Mouse (Mus musculus) c-Kit-positive CD71-positive TER-119-negative erythroid progenitor cells, embryonic 14.5 days (primary cell): ENCODE data around the gene Usp25.
A peak's percentile ranks its signal among the peaks of the same experiment; 100 is the strongest.

ENCODE experiments used
- DNase-seq: peaks from one replicate; pipeline ENCODE4 v3.0.0-alpha.2; 2013; ENCODE audit warnings: low read depth

Gene Usp25

DNA sequence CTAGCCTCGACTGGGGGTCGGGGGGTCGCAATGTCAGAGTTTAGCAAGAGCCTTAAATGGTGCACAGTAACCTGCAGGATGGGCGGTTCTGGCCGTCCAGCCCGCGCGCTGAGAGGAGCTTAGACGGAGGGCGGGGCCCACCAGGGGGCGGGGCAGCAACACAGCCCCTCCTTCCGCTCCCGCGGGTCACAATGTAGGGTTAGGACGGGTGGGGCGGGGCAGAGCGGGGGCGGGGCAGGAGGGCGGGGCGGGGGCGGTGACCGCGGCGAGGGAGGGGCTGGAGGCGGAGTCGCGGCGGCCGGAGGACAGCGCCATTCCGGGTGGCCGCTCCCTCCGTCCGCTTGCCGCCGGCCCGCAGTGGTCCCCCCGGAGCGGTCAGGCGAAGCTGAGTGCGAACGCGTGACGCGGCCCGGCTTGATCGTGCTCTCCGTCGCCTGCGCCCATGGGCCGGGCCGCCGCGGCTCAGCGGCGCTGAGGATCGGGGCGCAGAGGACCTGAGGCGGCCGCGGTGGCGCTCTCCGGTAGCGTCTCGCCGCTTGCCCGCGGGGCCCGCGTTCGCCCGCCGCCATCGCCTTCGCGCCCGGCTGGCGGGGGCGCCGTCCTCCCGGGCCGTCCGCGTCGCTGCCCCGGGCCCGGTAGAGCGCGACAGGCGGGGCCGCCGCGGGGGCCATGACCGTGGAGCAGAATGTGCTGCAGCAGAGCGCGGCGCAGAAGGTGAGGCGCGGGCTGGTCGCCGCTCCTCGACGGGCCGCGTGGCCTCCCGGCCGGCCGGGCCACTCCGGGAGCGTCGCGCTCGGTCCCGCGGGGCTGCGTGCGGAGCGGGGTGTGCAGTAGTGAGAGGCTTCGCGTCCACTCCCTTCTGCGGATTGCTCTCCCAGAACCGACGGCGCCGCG, at the start of gene Usp25:
TSS of gene Usp25 (plus strand) at position 280 of the 894 bp plus-strand sequence.
- DNase-seq: no peak

DNA sequence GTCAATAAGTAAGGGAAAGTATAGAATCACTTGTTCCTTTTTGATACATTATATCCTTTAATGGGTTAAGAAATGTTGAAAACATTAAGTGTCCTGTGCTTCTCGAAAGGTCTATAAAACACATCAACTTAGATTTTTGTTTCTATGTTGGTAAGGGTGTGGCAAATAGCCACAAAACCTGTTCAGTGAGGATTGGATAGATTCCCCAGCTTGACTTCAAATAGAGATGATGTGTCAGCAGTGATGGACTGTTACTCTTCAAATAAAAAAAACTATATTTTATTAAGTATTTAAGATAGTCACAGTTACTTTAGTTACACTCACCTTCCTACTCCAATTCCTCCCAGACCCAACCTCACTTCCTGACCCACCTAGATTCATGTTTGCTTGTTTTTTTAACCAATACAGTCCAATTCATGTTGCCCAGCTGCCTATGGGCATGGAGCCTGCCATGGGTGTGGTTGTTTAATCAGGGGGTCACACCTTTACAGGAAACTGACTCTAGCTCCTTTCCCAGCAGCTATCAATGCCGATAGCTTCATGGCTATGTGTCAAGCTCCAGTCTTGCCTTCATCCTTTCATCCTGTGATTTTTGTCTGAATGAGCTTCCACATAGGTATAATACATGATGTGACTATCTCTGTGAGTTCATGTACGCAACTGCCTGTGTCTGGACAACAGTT, 45.8 kb upstream of the Usp25 start:
- peak; percentile 10 for DNase-seq

DNA sequence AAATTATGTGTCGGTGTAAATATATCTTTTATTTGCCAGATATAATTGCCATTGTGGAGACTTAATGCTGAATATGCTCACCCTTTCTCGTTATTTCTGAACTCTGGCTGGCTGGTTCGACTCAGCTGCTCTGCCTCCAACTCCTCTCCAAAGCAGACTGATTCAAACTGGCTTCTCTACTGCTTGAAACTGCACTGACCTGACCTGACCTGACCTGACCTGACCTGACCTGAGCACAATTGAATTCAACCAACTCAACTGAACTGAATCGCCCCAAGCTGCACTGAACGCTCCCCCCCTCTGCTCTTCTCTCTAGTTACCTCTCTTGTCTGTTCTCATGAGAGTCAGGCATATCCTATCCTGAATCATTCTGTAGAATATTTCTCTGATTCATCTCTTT, 42.3 kb upstream of the Usp25 start:
- no peak for DNase-seq

DNA sequence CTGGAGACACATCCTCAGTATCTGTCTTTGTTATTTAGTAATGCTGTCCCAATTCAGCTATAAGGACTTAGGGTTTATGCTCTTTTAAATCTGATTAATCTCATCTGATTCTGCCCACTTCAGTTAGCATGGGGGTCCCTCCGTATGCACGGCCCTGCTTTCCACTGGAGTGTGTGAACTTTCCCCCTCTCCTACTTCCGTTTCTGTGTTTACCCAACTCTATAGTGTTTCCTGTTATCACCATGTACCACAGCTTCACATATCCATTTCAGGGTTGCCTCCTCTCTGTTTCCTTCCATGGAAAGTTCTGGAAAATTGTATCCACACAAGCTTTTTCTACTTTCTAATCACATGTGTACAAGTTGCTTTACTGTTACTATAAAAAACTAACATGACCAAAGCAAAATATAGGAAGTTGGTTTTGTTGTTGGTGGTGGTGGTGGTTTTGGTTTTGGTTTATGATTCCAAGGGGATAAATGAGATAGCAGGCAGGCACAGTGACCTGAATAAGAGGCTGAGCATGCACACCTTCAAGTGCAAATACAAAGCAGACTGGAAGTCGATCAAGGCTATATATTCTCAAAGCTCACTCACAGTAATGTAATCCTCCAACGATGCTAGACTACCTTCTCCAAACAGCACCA, 36.6 kb upstream of the Usp25 start:
- DNase-seq: no peak

DNA sequence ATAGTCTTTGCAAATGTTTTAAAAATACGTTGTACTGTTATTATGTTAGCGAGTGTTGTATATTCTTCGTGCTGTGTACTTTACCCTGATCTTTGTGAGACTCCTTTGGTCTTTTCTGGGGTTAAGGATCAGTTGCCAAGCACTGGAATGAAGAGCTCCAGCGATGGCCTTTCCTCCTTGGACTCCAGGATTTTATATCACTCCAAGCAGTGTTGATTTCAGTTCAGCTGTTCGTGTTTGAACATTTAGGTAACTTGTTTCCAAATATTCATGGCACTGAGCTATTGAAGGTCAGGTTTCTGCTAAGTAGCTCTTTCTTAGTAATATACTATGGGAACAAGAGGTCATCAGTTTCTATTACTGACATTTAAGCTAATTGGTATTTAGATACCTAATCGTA, 29.8 kb upstream of the Usp25 start:
- DNase-seq: no peak

DNA sequence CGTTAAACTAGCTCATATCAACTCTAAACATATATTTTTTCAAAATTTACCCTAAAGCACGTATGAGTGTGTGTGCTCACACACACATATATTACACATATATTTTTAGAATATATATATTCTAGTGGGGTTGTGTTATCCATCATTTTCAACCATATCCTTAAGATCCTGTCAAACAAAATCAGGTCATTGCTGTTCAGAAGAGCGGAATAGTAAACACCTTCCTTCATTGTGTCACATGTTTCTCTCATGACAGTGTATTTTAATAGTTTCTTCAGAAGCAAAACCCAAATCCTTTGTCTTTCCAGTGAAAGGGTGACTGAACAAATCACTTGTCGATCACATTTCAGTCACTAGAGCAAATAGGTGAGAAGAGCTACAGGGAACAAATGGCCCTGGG, 25.8 kb upstream of the Usp25 start:
- no peak for DNase-seq

DNA sequence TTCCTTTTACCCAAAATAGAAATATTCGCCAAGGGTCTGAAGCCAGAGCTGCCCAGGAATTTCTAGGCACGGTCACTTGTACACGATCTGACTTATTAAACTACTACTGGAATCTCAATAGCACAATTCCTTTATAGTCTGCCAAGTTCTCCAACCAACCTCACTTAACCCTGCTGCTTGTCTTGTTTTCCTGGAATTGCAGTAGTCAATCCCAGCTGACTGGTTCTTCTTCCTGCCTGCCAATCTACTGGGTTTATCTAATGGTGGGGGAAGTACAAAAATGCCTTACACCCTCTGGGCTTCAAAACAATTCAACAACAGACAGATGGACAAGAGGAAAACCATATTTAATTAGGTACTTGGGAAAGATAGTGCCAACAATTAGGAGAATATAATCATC, 9.6 kb upstream of the Usp25 start:
- DNase-seq: no peak

DNA sequence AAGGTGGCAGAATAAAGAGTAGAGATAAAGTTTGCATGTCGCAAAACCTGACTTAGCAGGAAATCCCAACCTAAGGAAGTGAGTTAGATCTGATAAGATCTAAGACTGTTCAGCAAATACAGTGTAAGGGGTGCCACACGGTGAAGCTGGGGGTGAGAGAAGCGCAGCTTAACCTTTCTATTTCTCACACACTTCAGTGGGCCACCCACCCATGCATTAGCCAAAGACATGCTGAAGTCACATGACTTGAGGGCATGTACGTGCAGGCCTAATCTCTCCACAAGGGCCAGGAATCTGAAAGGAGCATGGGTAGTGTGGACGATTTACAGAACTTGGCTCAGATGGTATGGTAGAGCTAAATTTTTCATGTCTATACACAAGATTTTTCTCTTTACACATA, 4.3 kb upstream of the Usp25 start:
- no peak for DNase-seq

DNA sequence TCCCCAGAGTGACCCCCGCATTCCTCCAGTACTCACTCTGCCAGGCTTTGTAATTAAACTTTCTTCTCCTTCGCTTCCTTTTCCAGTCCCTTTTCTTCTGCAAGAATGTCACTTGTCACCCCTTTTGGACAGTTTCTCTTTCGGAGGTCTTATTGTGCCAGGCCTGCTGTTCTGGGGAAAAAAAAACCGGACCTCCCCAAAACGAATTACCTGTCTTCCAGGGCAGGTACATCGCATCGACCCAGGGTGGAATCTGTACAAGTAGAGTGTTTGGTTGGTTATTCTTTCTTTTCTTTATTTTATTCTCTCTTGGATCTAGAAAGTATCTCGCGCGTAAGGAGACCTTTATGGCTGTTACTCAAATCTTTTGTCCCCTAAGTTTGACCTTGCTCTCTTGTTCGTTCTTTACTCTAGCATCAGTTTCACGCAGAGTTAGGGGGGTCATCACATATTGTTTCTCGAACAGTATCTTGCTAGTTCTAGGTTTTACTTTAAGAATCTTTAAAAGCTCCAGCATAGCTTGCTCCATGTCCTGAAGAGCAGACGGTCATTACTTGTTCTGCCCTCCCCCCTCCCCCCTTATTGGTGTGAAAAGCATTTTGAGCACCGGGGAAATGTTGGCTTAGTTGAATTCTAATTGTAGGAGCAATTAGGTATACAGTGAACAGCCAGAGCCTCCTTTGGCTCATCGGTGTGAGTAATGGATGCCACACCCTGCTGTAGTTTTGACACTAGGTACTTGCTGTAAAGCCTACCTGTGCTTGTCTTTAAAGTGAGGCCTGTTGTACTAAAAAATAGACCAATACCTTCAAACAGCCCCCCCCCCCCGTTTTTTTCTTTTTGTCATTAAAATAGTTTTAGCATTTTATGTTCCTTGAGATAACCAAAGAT, 1.1 kb downstream of the Usp25 start:
- no peak for DNase-seq

DNA sequence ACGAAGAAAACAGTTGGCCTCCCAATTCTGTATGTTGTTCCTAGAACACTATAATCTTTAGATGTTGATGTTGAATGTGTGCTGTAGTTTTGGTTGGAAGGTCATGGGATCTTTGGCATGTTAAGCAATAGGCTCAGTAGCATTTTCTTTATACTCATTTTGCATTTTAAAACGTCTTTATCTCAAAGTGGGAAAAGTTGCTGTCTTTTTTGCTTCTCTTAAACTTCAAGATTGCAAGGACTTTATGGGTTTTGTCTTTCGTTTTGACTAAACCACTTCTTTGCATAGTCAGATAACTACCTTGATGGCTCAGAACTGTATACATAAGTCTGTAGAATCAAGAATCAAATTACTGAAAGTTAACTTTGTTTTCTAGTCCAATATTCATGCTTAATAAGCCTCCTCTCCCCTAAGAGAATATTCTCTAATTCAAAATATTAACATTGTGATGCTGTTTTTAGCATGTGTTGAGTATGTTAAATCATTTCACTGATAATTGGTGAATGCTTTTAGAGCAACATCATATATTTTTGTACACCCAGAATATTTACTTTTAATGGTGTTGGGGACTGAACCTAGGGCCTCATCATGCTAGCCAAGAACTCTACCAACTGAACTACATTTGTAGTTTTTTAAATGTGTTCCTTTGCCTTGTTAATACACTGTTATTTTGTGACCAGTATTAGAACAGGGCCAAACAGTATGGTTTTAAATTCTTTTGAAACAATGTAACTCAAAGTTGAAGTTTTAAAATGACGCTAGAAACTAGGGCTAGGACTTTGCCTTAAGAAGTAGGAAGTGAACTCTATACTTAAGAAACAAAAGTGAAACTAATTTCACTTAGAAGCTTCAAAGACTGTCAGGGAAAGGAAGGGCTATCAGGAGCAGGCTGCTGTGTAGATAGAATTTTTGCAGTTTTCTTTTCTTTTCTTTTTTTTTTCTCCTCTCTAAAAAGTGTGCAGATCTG, 2.2 kb downstream of the Usp25 start:
- DNase-seq: no peak

DNA sequence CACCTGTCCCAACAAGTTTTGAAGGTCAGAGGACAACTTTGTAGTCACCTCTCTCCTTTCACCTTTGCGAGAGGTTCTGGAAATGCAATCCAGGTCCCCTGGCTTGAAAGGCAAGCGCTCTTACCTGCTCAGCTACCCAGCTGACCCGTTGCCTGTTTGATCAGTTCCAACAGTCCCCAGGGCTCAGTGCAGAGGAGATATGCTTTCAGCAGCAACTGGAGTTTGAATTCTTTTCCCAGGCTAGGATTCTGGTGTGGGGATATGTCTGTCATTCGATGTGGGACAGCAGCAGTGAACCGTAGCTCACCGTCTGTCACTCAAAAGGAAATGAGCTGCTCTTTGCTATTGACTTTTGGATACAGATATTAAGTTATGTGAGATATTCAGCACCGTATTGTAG, 4.4 kb downstream of the Usp25 start:
- DNase-seq: no peak

DNA sequence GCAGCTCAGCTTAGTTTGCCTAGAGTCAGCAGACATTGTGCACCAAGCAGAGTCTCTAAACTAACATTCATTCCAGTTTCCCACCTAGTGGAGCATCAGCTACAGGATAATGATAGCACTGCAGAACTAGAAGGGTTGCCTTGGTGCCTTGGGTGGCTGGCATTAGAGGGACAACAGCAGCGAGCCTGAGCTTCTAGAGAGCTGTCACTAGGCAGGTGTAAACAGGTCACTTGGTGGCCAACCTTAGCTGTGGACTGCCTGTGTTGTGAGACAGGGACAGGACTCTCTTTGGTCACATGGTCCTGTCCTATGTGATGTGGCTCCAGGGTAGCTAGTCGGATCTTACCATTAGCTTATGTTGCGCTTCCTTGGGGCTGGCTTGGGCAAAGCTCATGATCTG, 6.7 kb downstream of the Usp25 start:
- no peak for DNase-seq

DNA sequence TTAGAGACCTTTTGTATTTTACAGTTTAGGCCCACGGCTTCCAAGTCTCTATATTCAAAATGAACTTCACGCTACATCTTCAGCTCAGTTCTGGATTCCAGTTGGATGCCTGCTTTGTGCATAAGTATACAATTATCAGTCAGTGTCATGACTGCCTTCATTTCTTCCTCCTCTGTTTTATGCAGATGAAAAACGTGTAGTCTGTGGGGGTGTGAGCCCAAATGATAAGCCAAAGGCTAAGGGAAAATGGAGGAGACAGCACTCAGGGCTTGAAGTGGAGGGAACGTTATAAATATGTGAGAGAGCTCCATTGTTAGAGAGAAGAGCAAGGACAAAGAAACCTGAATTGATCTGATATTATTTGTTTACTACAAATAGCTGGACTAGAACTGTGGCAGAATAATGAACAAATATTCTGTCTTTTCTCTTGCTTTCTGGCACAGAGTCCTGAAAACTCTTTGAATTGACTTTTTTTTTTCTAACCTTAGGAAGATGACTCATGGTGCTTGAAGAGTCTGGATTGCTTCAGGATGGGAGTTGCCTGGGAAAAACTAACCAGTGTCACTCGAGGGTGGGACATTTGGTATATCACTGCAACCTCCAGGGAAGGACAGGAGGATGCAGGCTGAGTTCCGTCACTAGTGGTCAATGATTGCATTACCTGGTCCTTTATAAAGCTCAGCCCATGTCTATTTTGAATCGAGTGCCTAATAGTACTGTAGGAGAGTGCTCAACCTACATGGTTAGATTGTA, 10.3 kb downstream of the Usp25 start:
- DNase-seq: no peak

DNA sequence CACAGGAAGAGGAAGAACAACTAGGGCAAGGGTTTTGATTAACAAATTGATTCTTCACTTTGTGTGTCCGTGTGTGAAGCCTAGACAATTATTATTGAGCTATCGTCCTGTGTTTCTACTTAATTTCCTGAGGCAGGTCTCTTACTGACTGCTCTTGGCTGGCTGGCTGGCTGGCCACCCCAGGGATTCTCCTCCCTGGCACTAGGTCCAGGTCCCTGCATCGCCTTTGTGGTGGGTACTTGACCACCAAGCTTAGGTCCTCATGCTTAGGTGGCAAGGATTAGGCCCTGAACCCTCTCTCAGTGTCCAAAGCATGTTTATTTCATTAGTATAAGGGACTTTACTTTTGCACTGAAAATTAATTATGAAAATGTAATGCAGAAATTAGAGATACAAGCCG, 12.6 kb downstream of the Usp25 start:
- DNase-seq: no peak

DNA sequence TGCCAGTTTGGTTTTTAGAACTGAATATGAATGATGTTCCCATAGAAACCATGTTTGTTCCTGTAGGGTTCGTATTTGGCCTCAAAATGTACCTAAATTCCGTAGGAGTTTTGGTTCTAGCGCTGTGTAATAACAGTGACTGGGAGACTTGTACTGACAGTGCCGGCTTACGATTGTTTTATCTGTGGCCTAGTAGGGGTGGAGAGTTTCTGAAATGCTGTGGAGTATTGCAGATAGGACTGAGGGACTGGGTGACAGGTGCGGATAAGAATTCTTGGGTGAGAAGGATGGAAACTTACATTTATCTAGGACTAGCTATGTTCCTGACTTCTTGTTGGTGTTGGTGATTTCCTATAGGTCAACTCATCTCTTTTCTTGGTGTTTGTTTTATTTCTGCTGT, 13.4 kb downstream of the Usp25 start:
- peak; percentile 86 for DNase-seq

DNA sequence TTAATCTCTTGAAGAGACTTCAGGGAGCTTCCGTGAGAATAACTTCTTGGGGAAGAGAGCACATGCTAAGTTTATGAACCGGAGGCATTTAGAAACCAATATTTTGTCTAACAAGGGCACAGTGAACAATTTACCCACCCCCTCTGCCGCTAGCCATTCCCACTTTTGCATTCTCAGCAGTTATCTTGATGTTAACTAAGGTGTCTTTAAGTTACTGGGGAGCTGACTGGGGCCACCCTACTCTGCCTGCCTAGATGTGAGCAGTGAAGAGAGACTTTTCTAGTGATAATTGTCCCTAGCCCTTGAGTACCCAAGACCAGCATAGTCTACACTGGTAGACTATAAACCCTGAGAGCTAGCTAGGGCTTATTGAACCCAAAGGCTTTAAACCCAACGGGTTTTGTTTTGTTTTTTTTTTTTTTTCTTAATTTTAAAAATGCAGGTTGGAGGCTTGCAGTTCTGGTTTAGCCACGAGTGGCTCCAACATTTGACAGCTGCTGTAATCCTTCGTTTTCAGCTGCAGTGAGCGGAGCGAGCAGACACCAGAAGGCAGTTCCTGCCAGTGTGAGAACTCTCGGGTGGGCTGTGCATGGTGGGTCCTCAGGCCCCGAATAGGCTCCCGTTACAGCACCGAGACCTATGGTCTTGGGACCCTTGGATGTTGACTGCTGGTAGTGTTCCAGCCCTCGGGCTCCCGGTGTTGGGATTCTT, 14.6 kb downstream of the Usp25 start:
- DNase-seq: no peak

DNA sequence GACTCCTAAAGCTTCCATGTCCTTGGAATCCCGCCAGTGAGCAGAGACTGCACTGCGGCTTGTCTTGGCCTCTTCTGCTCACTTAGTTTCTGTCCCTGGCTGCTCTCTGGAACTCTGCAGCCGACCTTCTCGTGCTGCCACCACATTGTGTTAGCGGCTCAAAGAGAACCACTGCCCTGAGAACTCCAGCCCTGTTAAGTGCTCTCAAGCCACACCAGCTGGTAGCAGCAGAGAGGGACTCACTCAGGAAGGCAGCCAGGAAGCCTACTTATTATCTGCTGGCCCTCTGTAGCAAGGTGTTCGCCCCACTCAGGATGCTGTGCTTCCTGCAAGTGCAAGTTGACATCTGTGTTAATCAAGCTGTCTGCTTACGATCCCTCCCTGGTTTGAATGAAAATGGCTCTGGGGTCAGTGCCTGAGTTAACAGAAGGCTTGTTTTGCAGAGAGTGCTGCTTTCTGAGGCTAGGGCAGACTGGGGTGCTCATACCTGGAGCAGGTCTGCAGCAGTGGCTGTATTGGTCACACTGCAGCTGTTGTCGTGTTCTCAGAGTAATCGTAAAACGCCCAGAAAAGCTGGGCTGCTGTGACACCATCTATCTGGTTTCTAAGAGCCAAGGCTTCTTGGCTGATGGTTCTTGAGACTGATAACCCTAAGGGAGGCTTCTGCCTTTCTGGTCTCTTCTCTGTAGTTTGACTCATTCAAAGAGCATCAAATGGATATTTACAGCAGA, 15.3 kb downstream of the Usp25 start:
- DNase-seq: no peak

DNA sequence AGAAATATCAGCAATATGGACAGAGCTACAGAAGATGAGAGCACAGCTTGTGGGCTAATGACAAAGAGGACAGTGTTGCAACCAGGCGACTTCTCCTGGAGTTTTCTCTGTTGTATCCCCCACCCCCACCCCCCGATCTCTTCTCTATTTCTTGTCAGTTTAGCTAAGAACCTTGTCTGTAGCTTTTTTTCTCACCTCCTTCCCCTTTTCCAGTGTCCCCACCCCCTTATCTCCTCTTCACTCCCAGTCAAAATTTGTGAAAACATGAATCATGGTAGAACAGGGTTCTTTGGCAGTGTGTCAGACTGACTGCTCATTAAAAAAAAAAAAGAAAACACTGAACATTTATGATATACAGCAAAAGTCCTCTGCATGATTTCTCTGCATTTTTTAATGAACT, 16.9 kb downstream of the Usp25 start:
- DNase-seq: no peak

DNA sequence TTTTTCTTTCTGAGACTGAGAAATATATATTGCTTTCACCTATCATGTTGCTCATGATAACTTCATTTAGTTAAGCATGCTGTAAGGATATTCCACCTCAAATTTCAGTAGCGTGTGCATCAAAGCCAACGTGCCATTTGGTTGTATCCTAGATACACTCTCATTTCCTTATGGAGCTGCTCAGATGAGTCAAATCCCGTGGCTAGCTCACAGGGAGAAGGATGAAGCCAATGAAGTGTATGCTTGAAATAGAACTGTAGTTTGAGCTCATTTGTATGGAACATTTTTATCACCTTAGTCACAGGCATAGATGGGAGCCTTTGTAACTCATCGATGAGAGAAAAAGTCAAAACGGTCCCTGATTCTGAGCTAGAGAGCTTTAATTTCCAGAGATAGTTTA, 20.8 kb downstream of the Usp25 start:
- DNase-seq: no peak
